Mouse (Mus musculus) testis, postnatal 14 days (tissue): ENCODE results near the gene Fam13c.
A peak's percentile ranks its signal among the peaks of the same experiment; 100 is the strongest.
"Not testable (repeated sequence)": the region's sequence is repeated elsewhere in the genome, so short reads cannot be mapped to it uniquely, and the experiment has no call there.

ENCODE experiments used
- DNase-seq: peaks from one replicate; pipeline ENCODE4 v3.0.0; 2021; ENCODE audit warnings: low spot score

The Fam13c gene

GRCm38 (mm10) chr10:70439676-70440521 lies at the start of gene Fam13c:
Gene Fam13c, plus strand, starts transcription at chr10:70440481.
- DNase-seq: no peak

- DNase-seq: no peak
Observed at GRCm38 (mm10) chr10:70395900-70396299, 44.4 kb upstream of the Fam13c start.

- no peak for DNase-seq
Observed at GRCm38 (mm10) chr10:70398224-70398623, 42.1 kb upstream of the Fam13c start.

GRCm38 (mm10) chr10:70402006-70402405 lies 38.3 kb upstream of the Fam13c start:
- no peak for DNase-seq

GRCm38 (mm10) chr10:70402711-70403110 lies 37.6 kb upstream of the Fam13c start:
- no peak for DNase-seq

- DNase-seq: no peak
Observed at GRCm38 (mm10) chr10:70417811-70418486, 22.3 kb upstream of the Fam13c start.

- no peak for DNase-seq
Observed at GRCm38 (mm10) chr10:70419282-70420264, 20.7 kb upstream of the Fam13c start.

- no peak for DNase-seq
Observed at GRCm38 (mm10) chr10:70426373-70426772, 13.9 kb upstream of the Fam13c start.

GRCm38 (mm10) chr10:70428121-70428662 lies 12.1 kb upstream of the Fam13c start:
- DNase-seq: no peak

GRCm38 (mm10) chr10:70429341-70429740 lies 10.9 kb upstream of the Fam13c start:
- DNase-seq: no peak

GRCm38 (mm10) chr10:70433334-70433733 lies 6.9 kb upstream of the Fam13c start:
- no peak for DNase-seq

- DNase-seq: not testable (repeated sequence)
Observed at GRCm38 (mm10) chr10:70433736-70434135, 6.5 kb upstream of the Fam13c start.

- no peak for DNase-seq
Observed at GRCm38 (mm10) chr10:70436656-70437055, 3.6 kb upstream of the Fam13c start.

- no peak for DNase-seq
Observed at GRCm38 (mm10) chr10:70437289-70437688, 3.0 kb upstream of the Fam13c start.

GRCm38 (mm10) chr10:70440639-70441461 lies 569 bp downstream of the Fam13c start:
- no peak for DNase-seq

- no peak for DNase-seq
Observed at GRCm38 (mm10) chr10:70442156-70442555, 1.9 kb downstream of the Fam13c start.

GRCm38 (mm10) chr10:70442623-70443022 lies 2.3 kb downstream of the Fam13c start:
- no peak for DNase-seq

- DNase-seq: no peak
Observed at GRCm38 (mm10) chr10:70447787-70448186, 7.5 kb downstream of the Fam13c start.

- peak; percentile 26 for DNase-seq
Observed at GRCm38 (mm10) chr10:70449206-70449605, 8.9 kb downstream of the Fam13c start.

GRCm38 (mm10) chr10:70455886-70456305 lies 15.6 kb downstream of the Fam13c start:
- no peak for DNase-seq
